Mouse (Mus musculus) neural tube, embryonic 14.5 days (tissue): ENCODE measurements around the gene Zfp945. TPM values are rescaled to one million over a fixed set of nuclear protein-coding genes. Genes with fewer than 3 reads are reported as not detected.
"Not testable (repeated sequence)": the region's sequence is repeated elsewhere in the genome, so short reads cannot be mapped to it uniquely, and the experiment has no call there.

Source experiments
- ATAC-seq: fragments of 200-750 bp; cut with Nextera tagmentation; 2 replicates; pipeline ENCODE4 v1.8.0; 2017; ENCODE audit warnings: low read depth, mild to moderate bottlenecking, moderate TSS enrichment, moderate library complexity
- H3K27ac ChIP-seq: fragments of 300-500 bp; sonication (generic); 2 replicates; pipeline ENCODE4 v1.5.1; 2014; ENCODE audit warnings: low read depth, mild to moderate bottlenecking, control low read depth, low read length, moderate library complexity, mixed read lengths
- H3K27me3 ChIP-seq: fragments of 300-500 bp; sonication (generic); 2 replicates; pipeline ENCODE4 v1.6.1; 2014; ENCODE audit warnings: low read length; ENCODE audit not compliant: control insufficient read depth, insufficient read depth
- H3K36me3 ChIP-seq: fragments of 300-500 bp; sonication (generic); 2 replicates; pipeline ENCODE4 v1.6.1; 2014; ENCODE audit warnings: low read length, mixed read lengths; ENCODE audit not compliant: control insufficient read depth, insufficient read depth
- H3K4me1 ChIP-seq: fragments of 300-500 bp; sonication (generic); 2 replicates; pipeline ENCODE4 v1.6.1; 2014; ENCODE audit warnings: low read length; ENCODE audit not compliant: control insufficient read depth, insufficient read depth
- H3K4me2 ChIP-seq: fragments of 300-500 bp; sonication (generic); 2 replicates; pipeline ENCODE4 v1.6.1; 2014; ENCODE audit warnings: mild to moderate bottlenecking, low read depth, low read length, control low read depth
- H3K4me3 ChIP-seq: fragments of 300-500 bp; sonication (generic); 2 replicates; pipeline ENCODE4 v1.5.1; 2014; ENCODE audit warnings: low read depth, low read length, control low read depth, mixed read lengths
- H3K9ac ChIP-seq: fragments of 300-500 bp; sonication (generic); replicated peaks from 2 replicates; pipeline ENCODE4 v1.6.1; 2014; ENCODE audit warnings: low read depth, mild to moderate bottlenecking, control low read depth, low read length, mixed read lengths
- H3K9me3 ChIP-seq: fragments of 300-500 bp; sonication (generic); 2 replicates; pipeline ENCODE4 v1.6.1; 2016; ENCODE audit warnings: low read length; ENCODE audit not compliant: control insufficient read depth
- WGBS: fragments of 180-500 bp; shearing (Covaris S2); extraction: QIAGEN DNeasy Blood & Tissue Kit; methylation state at CpG from one replicate; pipeline ENCODE4 v1.1.7; 2014; 5-methylcytosine and 5-hydroxymethylcytosine counted together
- polyA plus RNA-seq: library from polyadenylated mRNA; unstranded; fragments of >200 nt; fragmentation: Nextera tagmentation; extraction: Ambion mirVana; gene quantifications from 2 replicates; pipeline ENCODE4 v1.2.1, GENCODE M21; 2014

Zfp945 gene
- 27.8 and 29.3 TPM in 2 replicates for polyA plus RNA-seq

GRCm38 (mm10) chr17:22866845-22867481 lies at the start of gene Zfp945:
Gene Zfp945 (minus strand): TSS chr17:22867134.
- WGBS: under 1% methylated on average over 20 of the region's 20 CpGs

GRCm38 (mm10) chr17:22888302-22888701 lies 21.4 kb upstream of the Zfp945 start:
- no peaks in the 10 kb centered on the region for H3K36me3 ChIP-seq
- H3K4me1 ChIP-seq: no peaks in the 10 kb centered on the region
- H3K27ac ChIP-seq: no peak overlapping the region
- no peak for ATAC-seq
- no peak overlapping the region for H3K4me3 ChIP-seq
- WGBS: 92% methylated on average over 3 of the region's 3 CpGs
- no peak overlapping the region for H3K9ac ChIP-seq
- H3K4me2 ChIP-seq: no peak overlapping the region
- no peaks in the 10 kb centered on the region for H3K9me3 ChIP-seq
- no peaks in the 10 kb centered on the region for H3K27me3 ChIP-seq

More at GRCm38 (mm10) chr17:22866845-22867481, at the start of gene Zfp945:
- Histone ChIP-seq H3K4me3 (peak within 1 kb of the TSS; percentile 77), H3K36me3 (0 out of 2 replicates have a peak, but pooled peaks cover 6% of the 10 kb centered on the region), H3K27ac (peak within 1 kb of the TSS; percentile 68), H3K27me3 (no peaks in the 10 kb centered on the region), H3K4me2 (peak within 1 kb of the TSS; percentile 75), H3K4me1 (peaks cover 10% of the 10 kb centered on the region; the same call in 1 of the 2 replicates), H3K9ac (peak within 1 kb of the TSS; percentile 60), H3K9me3 (no peaks in the 10 kb centered on the region)
- peak; percentile 96 for ATAC-seq

- Histone ChIP-seq H3K9me3 (no peaks in the 10 kb centered on the region), H3K27me3 (no peaks in the 10 kb centered on the region), H3K4me3 (no peak overlapping the region), H3K4me1 (no peaks in the 10 kb centered on the region), H3K36me3 (no peaks in the 10 kb centered on the region), H3K27ac (no peak overlapping the region), H3K4me2 (no peak overlapping the region), H3K9ac (no peak overlapping the region)
- WGBS: 63% methylated on average over 10 of the region's 10 CpGs
- no peak for ATAC-seq
Observed at GRCm38 (mm10) chr17:22884059-22884698, 17.2 kb upstream of the Zfp945 start.

- no peaks in the 10 kb centered on the region for H3K36me3 ChIP-seq
- H3K4me3 ChIP-seq: no peak overlapping the region
- ATAC-seq: no peak
- H3K4me1 ChIP-seq: no peaks in the 10 kb centered on the region
- no peak overlapping the region for H3K4me2 ChIP-seq
- H3K9me3 ChIP-seq: no peaks in the 10 kb centered on the region
- no peak overlapping the region for H3K9ac ChIP-seq
- no peaks in the 10 kb centered on the region for H3K27me3 ChIP-seq
- no peak overlapping the region for H3K27ac ChIP-seq
- 94% methylated on average over 10 of the region's 11 CpGs for WGBS
Observed at GRCm38 (mm10) chr17:22877427-22878307, 10.7 kb upstream of the Zfp945 start.

GRCm38 (mm10) chr17:22876316-22876715 lies 9.4 kb upstream of the Zfp945 start:
- H3K4me1 ChIP-seq: no peaks in the 10 kb centered on the region
- H3K36me3 ChIP-seq: no peaks in the 10 kb centered on the region
- ATAC-seq: no peak
- no peaks in the 10 kb centered on the region for H3K9me3 ChIP-seq
- H3K4me2 ChIP-seq: no peak overlapping the region
- H3K27ac ChIP-seq: no peak overlapping the region
- 95% methylated on average over 20 of the region's 20 CpGs for WGBS
- H3K4me3 ChIP-seq: no peak overlapping the region
- no peak overlapping the region for H3K9ac ChIP-seq
- no peaks in the 10 kb centered on the region for H3K27me3 ChIP-seq

GRCm38 (mm10) chr17:22875549-22875948 lies 8.6 kb upstream of the Zfp945 start:
- H3K36me3 ChIP-seq, H3K4me1 ChIP-seq, H3K4me3 ChIP-seq, H3K27ac ChIP-seq, H3K9me3 ChIP-seq, H3K4me2 ChIP-seq, H3K9ac ChIP-seq, H3K27me3 ChIP-seq, ATAC-seq: not testable (repeated sequence)
- WGBS: 83% methylated on average over 4 of the region's 4 CpGs

GRCm38 (mm10) chr17:22866421-22866844 lies 501 bp downstream of the Zfp945 start:
- no peaks in the 10 kb centered on the region for H3K27me3 ChIP-seq
- peaks cover 10% of the 10 kb centered on the region; the same call in 1 of the 2 replicates for H3K4me1 ChIP-seq
- peak; percentile 52; the same call in 1 of the 2 replicates for ATAC-seq
- peak overlapping the region; percentile 68 for H3K27ac ChIP-seq
- H3K4me3 ChIP-seq: peak overlapping the region; percentile 77
- peak overlapping the region; percentile 75 for H3K4me2 ChIP-seq
- no peaks in the 10 kb centered on the region for H3K9me3 ChIP-seq
- H3K9ac ChIP-seq: peak overlapping the region; percentile 60
- 3% methylated on average over 10 of the region's 10 CpGs for WGBS
- 0 out of 2 replicates have a peak, but pooled peaks cover 6% of the 10 kb centered on the region for H3K36me3 ChIP-seq

- no peak overlapping the region for H3K9ac ChIP-seq
- 77% methylated on average over 4 of the region's 4 CpGs for WGBS
- no peak for ATAC-seq
- H3K4me3 ChIP-seq: no peak overlapping the region
- no peaks in the 10 kb centered on the region for H3K27me3 ChIP-seq
- H3K36me3 ChIP-seq: no peaks in the 10 kb centered on the region
- H3K27ac ChIP-seq: no peak overlapping the region
- H3K4me1 ChIP-seq: peaks cover 1% of the 10 kb centered on the region; the same call in 1 of the 2 replicates
- no peak overlapping the region for H3K4me2 ChIP-seq
- no peaks in the 10 kb centered on the region for H3K9me3 ChIP-seq
Observed at GRCm38 (mm10) chr17:22821166-22821565, 45.8 kb downstream of the Zfp945 start.
